Mouse (Mus musculus) gastrocnemius, postnatal 25 days (tissue): ENCODE measurements around the gene Bcl2l11. TPM values are rescaled to one million over a fixed set of nuclear protein-coding genes. Genes with fewer than 3 reads are reported as not detected.
"Not testable (repeated sequence)": the region's sequence is repeated elsewhere in the genome, so short reads cannot be mapped to it uniquely, and the experiment has no call there.

Experiments
- DNase-seq: peaks from one replicate; pipeline ENCODE4 v3.0.0; 2022
- total RNA-seq, 2 experiments: library from RNA; stranded (reverse); gene quantifications; 1 replicate in 1 of 2; 2 replicates in 1 of 2; pipeline ENCODE4 v1.2.3; 2021

Gene Bcl2l11
- total RNA-seq, 2 experiments from 2014 or later: 2.4 to 5.1 TPM

DNA sequence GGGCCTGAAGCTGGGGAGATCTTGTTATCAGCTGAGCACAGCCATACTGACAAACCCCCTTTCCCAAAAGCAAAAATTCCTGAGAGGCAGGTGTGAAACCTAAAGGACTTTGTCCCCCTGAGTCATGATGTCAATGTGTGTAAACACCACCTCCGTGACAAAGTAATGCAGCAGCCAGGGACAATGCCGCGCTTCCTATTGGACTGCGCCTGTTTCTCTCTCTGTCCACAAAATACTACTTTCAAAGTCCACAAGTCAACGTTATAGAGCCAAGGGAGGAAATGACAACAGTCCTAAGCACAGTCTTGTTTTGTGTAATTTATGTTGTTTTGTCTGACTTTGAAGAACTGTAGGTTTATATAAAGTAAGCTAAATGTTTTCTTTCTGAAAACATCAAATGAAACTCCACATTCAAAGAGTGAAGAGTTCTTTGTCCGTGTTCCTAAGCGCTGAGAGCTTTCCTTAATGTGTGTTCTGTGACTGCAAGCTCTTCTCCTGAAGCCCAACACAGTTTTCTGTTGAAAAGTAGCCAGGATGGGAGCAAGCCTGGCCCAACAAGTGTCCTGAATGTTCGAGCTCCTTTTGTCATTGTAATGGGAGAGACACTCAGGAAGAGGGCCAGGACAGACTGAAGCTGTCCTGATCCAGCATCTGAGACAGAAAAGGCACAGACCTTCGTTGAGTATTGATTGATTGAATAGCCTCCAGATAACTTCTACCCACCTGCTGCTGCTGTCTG is 48.9 kb downstream of the Bcl2l11 start:
- no peak for DNase-seq

DNA sequence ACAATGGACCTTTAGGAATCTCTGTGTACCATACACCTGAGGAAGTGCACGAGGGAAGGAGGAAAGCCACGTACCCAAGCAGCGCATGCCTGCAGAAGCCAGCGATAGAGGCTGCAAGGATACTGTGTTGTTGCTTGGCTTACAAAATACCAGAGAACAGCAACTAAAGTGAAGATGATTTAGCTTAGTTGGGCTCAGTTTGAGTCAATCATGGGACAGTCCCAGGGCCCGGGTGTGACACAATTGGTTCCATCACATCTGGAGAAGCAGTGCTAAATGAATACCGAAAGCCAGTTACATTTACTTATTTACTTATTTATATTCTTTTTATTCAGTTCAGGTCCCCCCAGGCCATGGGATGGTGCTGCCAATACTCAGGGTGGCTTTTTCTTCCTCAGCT is 49.8 kb downstream of the Bcl2l11 start:
- no peak for DNase-seq

DNA sequence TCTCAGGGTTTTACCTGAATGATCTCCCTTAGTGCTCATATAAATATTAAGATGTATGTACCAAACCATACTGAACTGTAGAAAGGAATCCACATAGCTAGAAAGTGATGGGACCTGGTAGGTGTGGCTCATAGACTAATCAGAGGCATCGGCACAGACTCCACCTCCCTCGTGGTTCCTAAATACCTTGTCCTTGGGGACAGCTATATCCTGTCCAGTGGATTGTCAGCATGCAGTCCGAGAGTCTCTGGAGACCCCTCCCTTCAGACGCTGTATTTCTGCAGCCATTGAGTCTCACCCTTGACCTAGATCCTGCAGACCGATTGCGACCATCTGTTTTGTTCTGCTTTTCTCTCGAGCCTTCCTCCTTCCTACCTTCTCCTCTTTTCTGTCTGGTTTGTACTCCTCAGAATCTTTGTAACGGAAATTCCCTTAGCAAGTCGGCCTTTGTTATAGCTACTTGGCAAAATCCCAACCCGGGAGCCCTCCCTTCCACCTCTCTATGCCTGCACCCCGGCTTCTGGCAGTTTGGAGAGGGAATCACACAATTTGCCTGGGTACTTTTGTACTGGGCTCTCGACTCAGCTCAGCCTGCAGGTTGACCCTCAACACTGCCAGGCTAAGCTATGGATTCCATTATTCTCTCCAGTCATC is 50.7 kb downstream of the Bcl2l11 start:
- no peak for DNase-seq

DNA sequence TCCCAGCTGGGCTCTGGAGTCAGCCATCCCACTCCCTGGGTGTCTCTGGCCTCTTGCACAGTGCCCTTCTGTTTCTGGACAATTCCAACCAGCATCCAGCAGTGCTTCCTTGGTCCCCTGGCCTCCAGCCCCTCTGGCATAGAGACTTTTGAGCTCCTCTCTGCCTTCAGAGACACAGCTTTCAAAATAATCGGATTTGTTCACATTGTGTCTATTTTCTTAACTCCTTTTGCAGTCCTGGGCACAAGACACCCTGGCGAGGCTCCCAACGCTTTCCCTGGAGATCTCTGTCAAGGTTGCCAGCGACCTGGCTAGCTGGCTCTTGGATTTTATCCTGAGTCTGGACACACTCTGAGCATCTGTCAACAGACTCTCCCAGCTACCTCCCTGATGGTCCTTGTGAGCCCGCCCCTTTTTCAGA is 51.4 kb downstream of the Bcl2l11 start:
- peak; percentile 25 for DNase-seq

- DNase-seq: no peak
These were observed 53.4 kb downstream of the Bcl2l11 start for GRCm38 (mm10) chr2:128179126-128179807.

GRCm38 (mm10) chr2:128179808-128180379 is 54.1 kb downstream of the Bcl2l11 start:
- no peak for DNase-seq

DNA sequence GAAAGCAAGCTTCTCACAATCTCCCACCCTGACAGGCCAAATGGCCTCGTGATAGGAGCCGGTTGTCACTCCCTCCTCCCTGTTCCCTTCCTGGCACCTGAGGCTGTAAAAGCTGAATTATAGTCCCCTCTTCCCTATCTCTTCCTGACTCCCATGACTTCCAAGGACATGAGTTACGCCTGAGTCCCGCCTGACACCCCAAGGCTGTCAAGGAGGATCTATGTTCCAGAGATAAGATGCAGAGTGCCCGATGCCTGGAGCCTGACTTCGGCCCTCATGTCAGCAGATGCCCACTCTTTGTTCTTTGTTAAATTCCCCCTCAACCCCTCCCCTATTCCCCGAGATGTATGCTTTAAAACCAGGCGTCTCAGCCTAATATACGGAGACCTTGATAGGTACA is 56.3 kb downstream of the Bcl2l11 start:
- DNase-seq: not testable (repeated sequence)

DNA sequence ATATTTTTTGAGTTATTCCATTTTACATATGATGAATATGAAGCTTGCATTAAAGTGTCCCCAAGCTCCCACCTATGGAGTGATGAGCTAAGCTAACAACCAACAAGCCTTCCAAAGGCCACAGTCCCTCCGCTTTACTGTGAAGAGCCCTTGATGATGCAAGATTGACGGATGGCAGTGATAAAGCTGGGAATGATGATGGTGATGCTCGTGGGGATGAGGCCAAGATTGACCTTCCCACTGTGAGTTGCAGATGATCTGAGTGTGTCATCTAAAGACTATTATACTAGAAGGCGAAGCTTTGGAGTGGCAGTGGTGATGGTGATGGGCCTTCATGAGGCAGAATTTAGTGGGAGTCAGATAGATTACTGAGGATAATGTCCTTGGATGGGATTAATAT is 56.9 kb downstream of the Bcl2l11 start:
- DNase-seq: no peak

- no peak for DNase-seq
These were observed 57.9 kb downstream of the Bcl2l11 start for GRCm38 (mm10) chr2:128183762-128184161.

- no peak for DNase-seq
These were observed 60.1 kb downstream of the Bcl2l11 start for GRCm38 (mm10) chr2:128185942-128186341.

DNA sequence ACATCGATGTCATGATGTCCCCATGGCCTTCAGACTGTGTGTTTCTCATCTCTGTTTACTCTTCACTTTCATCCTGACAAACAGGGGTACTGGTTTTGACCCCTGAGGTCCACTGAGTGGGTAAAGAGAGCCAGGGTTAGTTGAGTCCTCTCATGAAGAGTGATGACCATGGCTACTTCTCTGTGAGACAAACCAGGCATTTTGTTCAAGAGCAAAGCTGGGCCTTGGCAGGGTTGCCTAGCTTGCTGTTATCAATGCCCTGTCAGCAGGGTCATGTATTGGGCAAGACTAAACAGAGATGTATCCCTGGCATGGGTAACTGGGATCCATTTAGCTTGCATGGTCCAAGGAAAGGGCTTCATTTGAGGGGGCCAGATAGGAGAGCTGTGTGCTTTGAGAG is 61.4 kb downstream of the Bcl2l11 start:
- no peak for DNase-seq

GRCm38 (mm10) chr2:128188461-128188860 is 62.6 kb downstream of the Bcl2l11 start:
- DNase-seq: no peak

GRCm38 (mm10) chr2:128189691-128190090 is 63.9 kb downstream of the Bcl2l11 start:
- no peak for DNase-seq

DNA sequence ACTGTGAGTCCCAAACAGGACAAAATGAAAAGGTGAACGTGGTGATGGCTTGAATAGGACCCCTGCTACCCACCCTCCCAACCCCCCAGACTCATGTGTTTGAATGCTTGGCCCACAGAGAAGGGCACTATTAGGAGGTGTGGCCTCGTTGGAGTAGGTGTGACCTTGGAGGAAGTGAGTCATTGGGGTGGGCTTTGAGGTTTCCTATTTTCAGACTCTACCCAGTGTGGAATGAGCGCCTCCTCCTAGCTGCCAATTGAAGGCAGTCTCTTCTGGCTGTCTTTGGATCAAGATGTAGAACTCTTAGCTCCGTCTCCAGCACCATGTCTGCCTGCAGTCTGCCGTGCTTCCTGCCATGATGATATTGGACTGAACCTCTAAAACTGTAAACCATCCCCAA is 64.4 kb downstream of the Bcl2l11 start:
- no peak for DNase-seq

DNA sequence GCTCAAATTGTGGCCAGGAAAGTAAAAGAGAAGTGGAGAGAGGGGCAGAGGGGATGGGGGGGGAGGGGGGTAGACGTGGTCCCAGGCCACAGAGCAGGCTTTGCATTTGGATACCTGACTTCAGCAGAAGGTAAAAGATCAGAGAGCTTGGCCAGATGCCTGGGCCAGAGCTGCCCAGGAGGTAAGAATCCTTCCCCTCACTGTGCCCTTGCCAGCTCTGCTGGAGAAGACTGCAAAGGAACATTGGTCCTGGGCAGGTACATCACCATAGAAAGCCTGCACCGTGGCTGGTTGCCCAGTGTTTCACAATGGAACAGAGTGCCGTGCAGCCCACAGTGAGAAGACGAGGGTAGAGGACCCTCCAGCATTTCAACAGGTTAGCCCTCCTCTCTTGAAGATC is 67.6 kb downstream of the Bcl2l11 start:
- no peak for DNase-seq

GRCm38 (mm10) chr2:128197379-128197778 is 71.5 kb downstream of the Bcl2l11 start:
- no peak for DNase-seq

DNA sequence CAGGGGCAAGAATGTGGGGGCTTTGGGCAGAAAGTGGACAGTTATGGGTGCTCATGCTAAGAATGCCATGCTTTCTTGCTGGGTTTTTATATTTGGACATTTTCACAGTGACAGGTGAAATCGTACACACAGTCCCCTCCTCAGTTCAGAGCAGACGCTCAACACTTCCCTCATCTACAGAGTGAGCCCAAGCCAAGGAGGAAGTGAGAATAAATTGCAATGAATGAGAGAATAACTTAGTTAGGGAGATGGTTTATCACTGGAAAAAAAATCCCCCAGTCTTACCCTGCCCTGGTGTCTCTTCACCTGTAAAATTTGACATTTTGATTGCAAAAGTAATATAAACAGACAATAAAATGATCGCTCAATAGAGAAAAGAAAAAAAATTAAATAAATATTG is 77.3 kb downstream of the Bcl2l11 start:
- DNase-seq: no peak

- no peak for DNase-seq
These were observed 78.0 kb downstream of the Bcl2l11 start for GRCm38 (mm10) chr2:128203749-128204405.

GRCm38 (mm10) chr2:128208541-128208940 is 82.7 kb downstream of the Bcl2l11 start:
- DNase-seq: no peak

DNA sequence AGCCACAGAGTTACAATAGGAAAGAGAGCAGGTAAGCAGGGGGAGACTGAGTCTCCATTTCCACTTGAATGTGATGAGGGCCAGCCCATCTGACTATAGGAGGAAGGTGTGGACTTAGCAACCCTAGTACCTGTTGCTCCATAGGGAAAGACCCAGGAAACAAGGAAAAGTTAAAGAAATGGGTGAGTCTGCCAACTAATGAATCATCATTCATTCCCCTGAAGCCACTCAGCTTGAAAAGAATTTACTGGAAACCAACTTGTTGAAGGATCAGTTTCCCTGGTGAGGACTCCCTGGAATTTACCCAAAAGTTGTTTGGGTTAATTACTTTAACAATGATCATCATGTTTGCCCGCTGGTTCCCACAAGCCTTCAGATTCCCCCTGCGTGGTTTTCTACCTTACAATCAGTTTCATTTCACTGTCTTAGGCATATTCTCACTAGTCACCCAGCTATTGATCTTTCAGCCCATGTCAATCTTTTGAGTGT is 84.0 kb downstream of the Bcl2l11 start:
- no peak for DNase-seq

GRCm38 (mm10) chr2:128210376-128210775 is 84.5 kb downstream of the Bcl2l11 start:
- DNase-seq: no peak
